Mouse (Mus musculus): ENCODE data around the gene Ugt1a6b. TPM values are rescaled to one million over a fixed set of nuclear protein-coding genes. Genes with fewer than 3 reads are reported as not detected.

Ugt1a6b gene
- polyA plus RNA-seq, 1 experiment from 2014 or later, result not detected

- Histone ChIP-seq H3K27me3 (no peaks in the 10 kb centered on the region), H3K9me3 (replicated peaks) (peaks cover 48% of the 10 kb centered on the region), H3K4me1 (replicated peaks) (no peaks in the 10 kb centered on the region), H3K4me3 (no peak overlapping the region), H3K27ac (no peak overlapping the region), H3K4me2 (no peak overlapping the region), H3K9ac (no peak overlapping the region), H3K36me3 (no peaks in the 10 kb centered on the region)
- WGBS, result 56% methylated on average over 4 of the region's 4 CpGs
- ATAC-seq (replicated peaks; ENCODE audit: insufficient number of reproducible peaks, insufficient read depth, low FRiP score, low read depth), result no peak
Observed at GRCm38 (mm10) chr1:88248658-88249057, 145.6 kb downstream of the Ugt1a6b start.

GRCm38 (mm10) chr1:88249596-88249995 lies 146.5 kb downstream of the Ugt1a6b start:
- Histone ChIP-seq H3K9me3 (replicated peaks) (peaks cover 42% of the 10 kb centered on the region), H3K4me2 (no peak overlapping the region), H3K27me3 (no peaks in the 10 kb centered on the region), H3K9ac (no peak overlapping the region), H3K4me1 (replicated peaks) (no peaks in the 10 kb centered on the region), H3K36me3 (no peaks in the 10 kb centered on the region), H3K4me3 (no peak overlapping the region), H3K27ac (no peak overlapping the region)
- WGBS, result 72% methylated on average over 7 of the region's 7 CpGs
- peak; percentile 0; the same call in 1 of the 2 replicates for ATAC-seq (replicated peaks; ENCODE audit: insufficient number of reproducible peaks, insufficient read depth, low FRiP score, low read depth)

- H3K27ac ChIP-seq, result no peak overlapping the region
- H3K9me3 ChIP-seq (replicated peaks), result peaks cover 38% of the 10 kb centered on the region
- no peak overlapping the region for H3K4me3 ChIP-seq
- H3K9ac ChIP-seq, result no peak overlapping the region
- ATAC-seq (replicated peaks; ENCODE audit: insufficient number of reproducible peaks, insufficient read depth, low FRiP score, low read depth), result no peak
- no peaks in the 10 kb centered on the region for H3K4me1 ChIP-seq (replicated peaks)
- H3K4me2 ChIP-seq, result no peak overlapping the region
- no peaks in the 10 kb centered on the region for H3K36me3 ChIP-seq
- 73% methylated on average over 5 of the region's 5 CpGs for WGBS
- no peaks in the 10 kb centered on the region for H3K27me3 ChIP-seq
Observed at GRCm38 (mm10) chr1:88250023-88250422, 147.0 kb downstream of the Ugt1a6b start.

- peaks cover 33% of the 10 kb centered on the region for H3K9me3 ChIP-seq (replicated peaks)
- H3K4me1 ChIP-seq (replicated peaks), result no peaks in the 10 kb centered on the region
- H3K4me2 ChIP-seq, result no peak overlapping the region
- no peak for ATAC-seq (replicated peaks; ENCODE audit: insufficient number of reproducible peaks, insufficient read depth, low FRiP score, low read depth)
- no peak overlapping the region for H3K4me3 ChIP-seq
- H3K27me3 ChIP-seq, result no peaks in the 10 kb centered on the region
- WGBS, result 66% methylated on average over 8 of the region's 8 CpGs
- H3K27ac ChIP-seq, result no peak overlapping the region
- H3K36me3 ChIP-seq, result no peaks in the 10 kb centered on the region
- no peak overlapping the region for H3K9ac ChIP-seq
Observed at GRCm38 (mm10) chr1:88253106-88253505, 150.1 kb downstream of the Ugt1a6b start.

GRCm38 (mm10) chr1:88253540-88253939 lies 150.5 kb downstream of the Ugt1a6b start:
- peaks cover 33% of the 10 kb centered on the region for H3K9me3 ChIP-seq (replicated peaks)
- no peak for ATAC-seq (replicated peaks; ENCODE audit: insufficient number of reproducible peaks, insufficient read depth, low FRiP score, low read depth)
- H3K4me3 ChIP-seq, result no peak overlapping the region
- no peaks in the 10 kb centered on the region for H3K36me3 ChIP-seq
- no peak overlapping the region for H3K4me2 ChIP-seq
- H3K9ac ChIP-seq, result no peak overlapping the region
- H3K27me3 ChIP-seq, result no peaks in the 10 kb centered on the region
- 64% methylated on average over 6 of the region's 6 CpGs for WGBS
- no peaks in the 10 kb centered on the region for H3K4me1 ChIP-seq (replicated peaks)
- H3K27ac ChIP-seq, result no peak overlapping the region

GRCm38 (mm10) chr1:88254793-88255465 lies 151.9 kb downstream of the Ugt1a6b start:
- no peaks in the 10 kb centered on the region for H3K36me3 ChIP-seq
- H3K9me3 ChIP-seq (replicated peaks), result peaks cover 22% of the 10 kb centered on the region
- no peaks in the 10 kb centered on the region for H3K27me3 ChIP-seq
- H3K27ac ChIP-seq, result no peak overlapping the region
- peaks cover 10% of the 10 kb centered on the region for H3K4me1 ChIP-seq (replicated peaks)
- ATAC-seq (replicated peaks; ENCODE audit: insufficient number of reproducible peaks, insufficient read depth, low FRiP score, low read depth), result no peak
- no peak overlapping the region for H3K9ac ChIP-seq
- 80% methylated on average over 12 of the region's 12 CpGs for WGBS
- H3K4me3 ChIP-seq, result no peak overlapping the region
- no peak overlapping the region for H3K4me2 ChIP-seq

GRCm38 (mm10) chr1:88255466-88255857 lies 152.4 kb downstream of the Ugt1a6b start:
- ATAC-seq (replicated peaks; ENCODE audit: insufficient number of reproducible peaks, insufficient read depth, low FRiP score, low read depth), result 0 out of 2 replicates have a peak, but pooled peaks have one; percentile 3
- Histone ChIP-seq H3K4me2 (no peak overlapping the region), H3K27ac (no peak overlapping the region), H3K9ac (no peak overlapping the region), H3K4me1 (replicated peaks) (peaks cover 14% of the 10 kb centered on the region), H3K27me3 (no peaks in the 10 kb centered on the region), H3K4me3 (no peak overlapping the region), H3K9me3 (replicated peaks) (peaks cover 16% of the 10 kb centered on the region), H3K36me3 (no peaks in the 10 kb centered on the region)
- whole genome bisulfite sequencing, result 55% methylated on average over 2 of the region's 2 CpGs

GRCm38 (mm10) chr1:88255989-88256754 lies 153.1 kb downstream of the Ugt1a6b start:
- no peak; the same call in 1 of the 2 replicates for ATAC-seq (replicated peaks; ENCODE audit: insufficient number of reproducible peaks, insufficient read depth, low FRiP score, low read depth)
- Histone ChIP-seq H3K9me3 (replicated peaks) (peaks cover 9% of the 10 kb centered on the region; the same call in 1 of the 2 replicates), H3K4me3 (no peak overlapping the region), H3K36me3 (0 out of 2 replicates have a peak, but pooled peaks cover 7% of the 10 kb centered on the region), H3K9ac (no peak overlapping the region), H3K27ac (no peak overlapping the region), H3K27me3 (no peaks in the 10 kb centered on the region), H3K4me2 (no peak overlapping the region), H3K4me1 (replicated peaks) (peaks cover 14% of the 10 kb centered on the region)
- WGBS, result 74% methylated on average over 13 of the region's 13 CpGs

GRCm38 (mm10) chr1:88256886-88257663 lies 154.0 kb downstream of the Ugt1a6b start:
- Histone ChIP-seq H3K4me2 (no peak overlapping the region), H3K4me1 (replicated peaks) (peaks cover 16% of the 10 kb centered on the region), H3K4me3 (no peak overlapping the region), H3K36me3 (0 out of 2 replicates have a peak, but pooled peaks cover 12% of the 10 kb centered on the region), H3K27me3 (no peaks in the 10 kb centered on the region), H3K9me3 (replicated peaks) (peaks cover 6% of the 10 kb centered on the region; the same call in 1 of the 2 replicates), H3K9ac (no peak overlapping the region), H3K27ac (no peak overlapping the region)
- 71% methylated on average over 10 of the region's 10 CpGs for WGBS
- no peak for ATAC-seq (replicated peaks; ENCODE audit: insufficient number of reproducible peaks, insufficient read depth, low FRiP score, low read depth)

- Histone ChIP-seq H3K36me3 (peaks cover 18% of the 10 kb centered on the region), H3K4me1 (replicated peaks) (peaks cover 22% of the 10 kb centered on the region), H3K4me2 (no peak overlapping the region), H3K9me3 (replicated peaks) (0 out of 2 replicates have a peak, but pooled peaks cover 3% of the 10 kb centered on the region), H3K27ac (no peak overlapping the region), H3K9ac (no peak overlapping the region), H3K27me3 (no peaks in the 10 kb centered on the region), H3K4me3 (no peak overlapping the region)
- no peak for ATAC-seq (replicated peaks; ENCODE audit: insufficient number of reproducible peaks, insufficient read depth, low FRiP score, low read depth)
- 74% methylated on average over 6 of the region's 6 CpGs for WGBS
Observed at GRCm38 (mm10) chr1:88257681-88258080, 154.6 kb downstream of the Ugt1a6b start.

GRCm38 (mm10) chr1:88258361-88258760 lies 155.3 kb downstream of the Ugt1a6b start:
- Histone ChIP-seq H3K27me3 (no peaks in the 10 kb centered on the region), H3K9ac (no peak overlapping the region), H3K4me2 (no peak overlapping the region), H3K27ac (no peak overlapping the region), H3K36me3 (peaks cover 24% of the 10 kb centered on the region), H3K4me1 (replicated peaks) (peaks cover 23% of the 10 kb centered on the region), H3K4me3 (no peak overlapping the region), H3K9me3 (replicated peaks) (0 out of 2 replicates have a peak, but pooled peaks cover 3% of the 10 kb centered on the region)
- 63% methylated on average over 6 of the region's 6 CpGs for WGBS
- ATAC-seq (replicated peaks; ENCODE audit: insufficient number of reproducible peaks, insufficient read depth, low FRiP score, low read depth), result no peak
